Mouse (Mus musculus): ENCODE results near the gene Dctn3.
"Not testable (repeated sequence)": the region's sequence is repeated elsewhere in the genome, so short reads cannot be mapped to it uniquely, and the experiment has no call there.

Dctn3 gene

GRCm38 (mm10) chr4:41722918-41723351 lies at the start of gene Dctn3:
Dctn3 (minus strand) TSS chr4:41723170.
- DNase-seq (ENCODE audit: low spot score), result peak; percentile 60

DNA sequence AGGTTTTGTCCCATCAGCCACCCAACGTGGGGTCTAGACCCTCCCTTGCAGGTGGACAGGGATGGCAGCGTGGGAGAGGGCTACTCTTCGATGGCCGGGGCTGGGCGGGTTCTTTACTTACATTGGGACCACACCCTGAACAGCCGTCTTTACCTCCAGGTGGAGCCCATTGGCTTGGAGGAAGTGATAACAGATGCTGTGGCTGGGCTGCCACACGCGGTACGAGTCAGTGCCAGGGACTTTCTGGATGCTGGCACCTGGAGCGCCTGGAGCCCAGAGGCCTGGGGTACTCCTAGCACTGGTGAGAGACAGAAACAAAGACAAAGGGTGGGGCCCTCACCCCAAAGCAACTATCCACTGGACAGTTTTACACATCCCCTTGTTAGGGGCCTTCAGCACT lies 44.3 kb upstream of the Dctn3 start:
- DNase-seq (ENCODE audit: low spot score), result not testable (repeated sequence)

GRCm38 (mm10) chr4:41763176-41763575 lies 40.2 kb upstream of the Dctn3 start:
- not testable (repeated sequence) for DNase-seq (ENCODE audit: low spot score)

DNA sequence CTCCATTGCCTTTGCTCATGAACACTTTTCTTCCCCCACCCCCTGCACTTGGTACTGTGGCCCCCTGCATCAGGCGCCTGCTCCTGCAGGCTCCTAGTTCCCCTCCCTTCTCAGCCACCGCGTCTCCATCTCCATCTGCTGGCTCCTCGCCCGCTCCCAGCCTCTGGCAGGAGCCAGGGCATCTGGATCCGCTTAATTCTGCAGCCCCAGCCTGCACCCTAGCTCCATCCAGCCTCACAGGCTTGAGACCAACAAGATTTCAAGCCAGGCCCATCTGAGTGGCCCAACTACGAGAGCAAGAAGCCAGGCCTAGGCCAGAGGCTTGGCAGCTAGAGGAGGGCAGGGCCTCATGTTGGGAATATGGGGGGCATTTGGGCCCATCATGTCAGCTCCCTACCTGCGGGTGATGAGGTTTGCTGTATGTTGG lies 39.7 kb upstream of the Dctn3 start:
- DNase-seq (ENCODE audit: low spot score), result peak; percentile 58

DNA sequence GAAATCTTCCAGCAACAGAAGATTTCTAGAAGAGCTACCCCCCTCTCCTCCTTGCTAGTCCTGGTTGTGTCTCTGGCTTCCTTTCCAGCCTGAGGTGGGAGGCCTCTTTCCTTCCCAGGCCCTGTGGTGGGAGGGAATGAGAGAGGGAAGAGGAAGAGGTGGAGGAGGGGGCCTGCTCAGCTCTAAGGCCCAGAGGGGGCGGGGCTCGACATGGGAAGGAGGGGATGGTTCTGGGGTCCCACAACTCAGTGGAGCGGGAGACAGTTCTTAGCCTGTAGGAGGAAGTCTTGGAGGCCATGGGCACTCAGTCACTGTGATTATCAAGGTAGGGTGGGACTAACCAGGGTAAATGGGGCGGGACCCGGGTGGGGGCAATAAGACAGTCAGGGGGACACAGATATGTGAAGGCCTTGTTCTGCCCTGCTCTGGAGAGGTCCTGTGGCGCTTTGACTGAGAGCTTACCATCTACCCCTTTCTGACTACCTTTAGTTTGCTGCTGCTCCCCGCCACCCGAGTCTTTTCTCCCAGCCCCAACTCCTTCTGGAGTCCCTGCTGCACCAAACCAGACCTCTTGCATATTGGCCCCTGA lies 39.2 kb upstream of the Dctn3 start:
- DNase-seq (ENCODE audit: low spot score), result peak; percentile 25

GRCm38 (mm10) chr4:41761680-41762079 lies 38.7 kb upstream of the Dctn3 start:
- DNase-seq (ENCODE audit: low spot score), result no peak

- no peak for DNase-seq (ENCODE audit: low spot score)
Observed at GRCm38 (mm10) chr4:41760911-41761310, 37.9 kb upstream of the Dctn3 start.

DNA sequence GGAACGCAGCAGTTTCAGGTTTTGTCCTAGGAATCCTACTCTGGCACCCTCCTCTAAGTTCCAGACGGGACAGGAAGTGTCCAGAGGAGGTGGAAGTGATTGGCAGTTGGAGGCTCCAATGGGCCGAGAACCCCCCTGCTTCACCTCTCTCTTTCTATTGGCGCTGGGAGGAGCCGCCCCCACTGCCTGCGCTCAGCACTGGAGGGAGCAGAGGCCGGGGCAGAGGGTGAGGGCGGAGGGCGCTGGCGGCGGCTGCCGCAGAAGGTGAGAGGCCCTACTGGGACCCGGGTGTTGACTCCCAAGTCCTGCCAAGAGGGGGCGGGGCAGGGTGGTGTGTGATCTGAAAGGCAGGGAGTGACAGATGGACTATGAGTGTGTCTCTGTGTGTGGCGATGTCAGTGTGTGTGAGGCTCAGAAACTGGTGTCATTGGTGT lies 37.3 kb upstream of the Dctn3 start:
- peak; percentile 88 for DNase-seq (ENCODE audit: low spot score)

DNA sequence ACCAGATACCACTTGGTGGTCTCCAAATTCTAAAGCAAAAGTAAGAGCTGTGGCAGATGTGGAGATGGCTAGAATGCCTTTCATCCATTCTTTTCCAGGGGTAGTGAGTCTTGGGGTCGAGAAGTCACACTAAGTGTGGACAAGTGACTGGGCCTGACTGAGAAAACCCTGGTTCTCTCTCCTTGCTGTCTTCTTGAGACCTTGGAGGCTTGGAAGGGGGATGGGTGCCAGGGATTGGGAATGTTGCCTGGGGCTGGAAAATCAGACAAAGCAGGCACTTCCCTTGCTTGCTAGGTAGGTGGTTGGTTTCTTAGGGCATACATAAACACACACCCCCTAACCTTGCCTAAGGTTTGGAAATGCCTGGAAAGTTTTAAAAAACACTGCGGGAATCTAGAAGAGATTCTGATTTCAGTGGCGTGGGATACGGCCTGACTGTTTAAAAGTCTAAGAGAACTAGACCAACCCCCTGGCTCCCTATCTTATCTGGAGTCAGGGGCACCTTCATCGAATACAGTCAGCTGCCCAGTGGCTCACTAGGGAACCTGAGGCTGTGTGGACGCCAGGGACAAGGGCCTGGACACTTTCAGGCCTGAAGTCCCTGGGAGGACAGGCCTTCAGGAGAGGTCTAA lies 36.8 kb upstream of the Dctn3 start:
- DNase-seq (ENCODE audit: low spot score), result no peak

GRCm38 (mm10) chr4:41759206-41759605 lies 36.2 kb upstream of the Dctn3 start:
- DNase-seq (ENCODE audit: low spot score), result no peak

GRCm38 (mm10) chr4:41758701-41759100 lies 35.7 kb upstream of the Dctn3 start:
- no peak for DNase-seq (ENCODE audit: low spot score)

DNA sequence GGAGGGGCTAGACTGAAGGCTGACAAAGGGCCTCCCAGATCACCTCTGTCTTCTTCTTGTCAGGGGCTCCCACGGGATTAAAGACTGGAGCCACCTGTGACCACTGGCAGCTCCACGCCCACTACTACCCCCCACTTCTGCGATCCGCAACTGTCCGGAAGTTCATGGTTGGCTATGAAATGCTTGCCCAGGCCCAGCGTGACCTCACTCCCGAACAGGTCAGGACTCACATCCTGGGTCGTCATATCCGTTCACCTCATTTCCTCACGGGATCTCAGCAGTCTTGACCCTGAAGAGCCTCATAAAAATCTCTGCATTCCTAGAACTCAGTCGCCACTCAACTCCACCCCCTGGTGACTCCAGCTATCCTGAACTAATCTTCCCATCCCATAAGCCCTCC lies 35.1 kb upstream of the Dctn3 start:
- DNase-seq (ENCODE audit: low spot score), result no peak

GRCm38 (mm10) chr4:41757321-41757720 lies 34.4 kb upstream of the Dctn3 start:
- DNase-seq (ENCODE audit: low spot score), result no peak

DNA sequence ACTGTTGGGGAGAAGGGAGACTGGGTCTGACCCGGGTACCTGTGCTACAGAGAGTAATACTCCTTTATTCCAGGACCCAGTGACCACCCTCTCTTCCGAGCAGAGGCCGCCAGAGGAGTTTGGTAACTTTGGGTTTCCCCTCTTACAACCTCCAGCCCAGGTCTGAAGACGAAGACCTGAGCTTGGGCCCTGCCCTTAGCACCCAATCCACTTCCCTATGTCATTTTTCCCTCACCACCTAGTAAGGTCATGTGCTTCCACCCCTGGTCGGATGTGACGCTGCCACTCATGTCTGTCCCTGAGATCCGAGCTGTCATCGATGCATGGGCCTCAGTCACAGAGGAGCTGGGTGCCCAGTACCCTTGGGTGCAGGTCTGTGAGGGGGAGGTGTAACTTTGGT lies 33.5 kb upstream of the Dctn3 start:
- DNase-seq (ENCODE audit: low spot score), result no peak

DNA sequence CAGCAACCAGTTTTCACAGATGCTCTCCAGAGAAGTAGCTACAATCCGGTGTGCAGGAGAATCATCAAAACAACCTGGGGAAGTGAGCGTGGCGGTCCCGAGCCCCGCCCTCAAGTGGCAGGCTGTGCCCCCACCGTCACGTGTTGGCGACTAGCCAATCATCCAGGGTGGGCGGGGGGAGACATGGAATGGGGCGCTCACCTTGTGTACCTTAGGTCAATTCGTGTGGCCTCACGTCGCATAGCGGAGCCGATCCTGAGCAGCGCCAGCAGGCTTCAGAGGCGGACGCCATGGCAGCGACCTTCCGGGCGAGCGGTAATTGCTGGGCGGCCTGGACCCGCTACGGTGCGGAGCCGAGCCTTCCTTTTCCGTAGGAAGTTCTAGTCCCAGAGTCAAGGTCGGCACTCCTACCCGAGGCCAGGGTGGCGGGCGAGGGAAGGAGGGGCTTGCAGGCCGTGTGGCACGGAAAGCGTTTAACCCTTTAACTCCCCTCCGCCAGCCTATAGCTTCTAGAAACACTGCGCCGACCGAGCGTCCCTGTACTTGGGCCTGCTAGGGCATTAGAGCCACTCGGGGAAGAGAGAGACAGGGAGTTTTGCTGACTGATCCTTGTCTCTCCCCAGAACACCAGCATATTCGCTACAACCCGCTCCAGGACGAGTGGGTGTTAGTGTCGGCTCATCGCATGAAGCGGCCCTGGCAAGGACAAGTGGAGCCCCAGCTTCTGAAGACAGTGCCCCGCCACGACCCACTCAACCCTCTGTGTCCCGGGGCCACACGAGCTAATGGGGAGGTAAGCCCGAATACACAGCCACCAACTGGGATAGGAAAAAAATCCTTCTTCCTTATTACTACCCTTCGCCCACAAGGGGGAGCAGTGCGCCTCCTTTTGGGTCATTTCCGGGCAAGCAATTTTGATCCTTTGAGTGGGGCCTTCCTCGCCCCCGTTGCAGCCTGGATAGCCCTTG lies 32.7 kb upstream of the Dctn3 start, which contains the start of gene Sigmar1:
Gene Sigmar1 (minus strand): TSS at position 820 of the 968 bp plus-strand sequence.
- peak; percentile 77 for DNase-seq (ENCODE audit: low spot score)

- no peak for DNase-seq (ENCODE audit: low spot score)
Observed at GRCm38 (mm10) chr4:41754797-41755337, 31.9 kb upstream of the Dctn3 start, which contains the start of gene Galt. Galt (plus strand) TSS chr4:41755228.

- DNase-seq (ENCODE audit: low spot score), result no peak
Observed at GRCm38 (mm10) chr4:41745021-41745420, 22.1 kb upstream of the Dctn3 start.

- no peak for DNase-seq (ENCODE audit: low spot score)
Observed at GRCm38 (mm10) chr4:41744131-41744530, 21.2 kb upstream of the Dctn3 start.

DNA sequence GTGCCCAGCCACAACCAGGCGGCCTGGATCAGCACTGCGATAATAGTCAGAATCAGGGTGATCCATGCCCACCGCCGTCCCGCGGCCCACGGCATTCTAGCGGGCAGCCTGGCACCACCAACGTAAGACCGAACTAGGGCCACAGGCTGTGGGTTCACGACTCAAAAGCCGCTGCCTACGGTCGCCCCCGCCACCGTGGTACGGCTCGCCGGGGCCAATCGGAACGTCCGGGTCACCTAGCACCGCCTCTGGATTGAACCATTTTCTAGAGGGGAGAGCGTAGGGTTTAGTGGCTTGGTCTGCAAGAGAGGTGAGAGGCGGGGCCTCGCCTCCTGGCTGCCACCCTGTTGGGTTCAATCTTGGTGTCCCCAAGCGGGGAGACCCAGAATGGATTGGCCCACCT lies 18.2 kb upstream of the Dctn3 start:
- peak; percentile 87 for DNase-seq (ENCODE audit: low spot score)

GRCm38 (mm10) chr4:41740380-41741157 lies 17.6 kb upstream of the Dctn3 start:
- no peak for DNase-seq (ENCODE audit: low spot score)

- no peak for DNase-seq (ENCODE audit: low spot score)
Observed at GRCm38 (mm10) chr4:41739260-41739659, 16.3 kb upstream of the Dctn3 start.

GRCm38 (mm10) chr4:41738256-41738603 lies 15.3 kb upstream of the Dctn3 start:
- DNase-seq (ENCODE audit: low spot score), result no peak

All from ovary, postnatal 10 days (tissue).